Mouse (Mus musculus) left cerebral cortex, adult 18-20 months (tissue): ENCODE data around the gene Stxbp6. TPM values are rescaled to one million over a fixed set of nuclear protein-coding genes. Genes with fewer than 3 reads are reported as not detected.

Experiments used
- DNase-seq, 2 experiments: peaks; one replicate each; pipeline ENCODE4 v3.0.0; 2021 to 2022; ENCODE audit warnings: low spot score in 2 of 2, mixed read lengths in 1 of 2
- total RNA-seq, 2 experiments: library from RNA; stranded (reverse); gene quantifications; 2 replicates each; pipeline ENCODE4 v1.2.3; 2021

Stxbp6 gene
- total RNA-seq, 2 experiments from 2014 or later: 66.3 to 69.6 TPM

DNA sequence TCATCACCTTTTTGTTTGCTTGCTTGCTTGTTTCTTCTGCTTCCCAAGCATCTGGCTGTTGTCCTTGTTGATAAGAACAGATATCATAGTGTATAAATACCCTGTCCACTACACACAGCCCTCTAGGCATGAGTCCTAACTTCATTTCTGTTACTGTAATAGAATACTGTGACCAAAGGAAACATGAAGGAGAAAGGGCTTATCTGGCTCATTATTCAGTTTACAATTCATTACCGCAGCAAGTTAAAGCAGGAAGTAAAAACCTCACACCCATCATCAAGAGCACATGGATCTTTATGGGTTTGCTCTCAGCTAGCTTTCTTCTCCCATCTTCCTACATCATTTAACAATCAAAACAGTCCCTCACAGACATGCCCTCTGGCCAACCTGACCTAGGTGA lies 72.5 kb downstream of the Stxbp6 start:
- no peak for DNase-seq

DNA sequence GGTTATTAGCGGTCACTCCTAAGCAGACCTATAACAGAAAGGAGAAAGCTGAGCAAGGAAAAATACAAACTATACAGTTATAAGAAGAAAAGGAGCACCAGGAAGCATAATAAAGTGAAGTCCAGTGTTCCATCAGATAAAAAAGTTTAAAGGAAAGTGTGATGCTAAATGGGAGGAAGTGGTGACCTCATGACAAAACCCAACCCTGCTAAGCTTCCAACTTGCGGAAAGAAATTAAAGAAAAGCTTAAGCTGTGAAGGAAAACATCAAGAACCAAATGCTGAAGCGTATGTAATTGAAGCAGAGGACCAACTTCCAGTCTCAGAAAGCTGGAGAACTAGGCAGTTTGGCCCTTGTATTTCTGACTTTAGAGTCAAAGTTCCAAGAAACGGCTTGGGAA lies 77.1 kb downstream of the Stxbp6 start:
- DNase-seq: no peak

DNA sequence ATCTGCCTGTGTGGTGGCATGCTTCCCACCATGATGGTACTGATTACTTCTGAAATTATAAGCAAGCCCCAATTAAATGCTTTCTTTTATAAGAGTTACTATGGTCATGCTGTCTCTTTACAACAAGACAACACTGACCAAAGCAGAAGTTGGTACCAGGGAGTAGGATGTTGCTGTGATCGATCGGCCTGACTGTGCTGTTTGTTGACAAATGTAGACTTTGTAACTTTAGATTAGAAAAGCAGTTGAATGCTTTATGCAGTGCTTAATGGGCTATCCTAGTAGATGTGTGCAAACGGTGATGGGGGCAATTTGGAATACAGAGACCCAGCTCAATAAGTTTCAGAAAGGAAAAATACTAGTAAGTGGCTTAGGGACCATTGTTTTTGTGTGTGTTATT lies 77.6 kb downstream of the Stxbp6 start:
- no peak for DNase-seq

DNA sequence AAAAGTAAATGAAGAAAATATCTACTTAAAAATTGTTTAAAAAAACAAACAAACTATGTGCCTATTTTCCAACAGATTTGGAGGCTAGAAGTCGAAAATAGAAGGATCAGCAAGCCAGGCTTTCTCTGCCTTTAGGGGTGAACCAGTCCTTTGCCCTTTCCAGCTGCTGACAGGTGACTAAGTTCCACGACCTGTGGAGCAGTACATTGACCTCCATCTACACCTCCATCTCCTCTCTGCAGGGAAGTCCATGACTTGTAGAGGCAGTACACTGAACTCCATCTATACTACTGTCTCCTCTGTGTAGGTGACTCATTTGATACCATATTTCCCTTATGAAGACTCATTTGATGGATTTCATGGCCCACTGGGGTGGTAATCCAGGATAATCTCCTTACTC lies 78.2 kb downstream of the Stxbp6 start:
- no peak for DNase-seq

DNA sequence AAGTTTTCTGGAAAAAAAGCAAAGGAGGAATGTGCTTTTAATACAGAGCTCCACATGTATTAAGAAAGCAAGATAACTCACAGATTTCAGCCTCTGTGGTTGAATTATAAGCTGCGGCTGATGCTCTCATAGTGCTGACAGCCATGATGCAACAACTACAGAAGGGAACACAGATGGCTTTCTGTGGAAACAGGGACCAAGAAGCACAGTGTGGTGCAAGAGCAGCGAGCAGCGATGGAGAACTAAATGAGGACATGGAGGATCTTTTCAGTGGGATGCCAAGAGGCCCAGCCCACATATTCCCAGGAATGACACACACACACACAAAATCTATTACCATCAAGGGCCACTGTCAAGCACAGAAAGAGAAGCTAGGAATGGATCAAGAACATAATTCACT lies 81.1 kb downstream of the Stxbp6 start:
- DNase-seq: peak; percentile 38 to 61

DNA sequence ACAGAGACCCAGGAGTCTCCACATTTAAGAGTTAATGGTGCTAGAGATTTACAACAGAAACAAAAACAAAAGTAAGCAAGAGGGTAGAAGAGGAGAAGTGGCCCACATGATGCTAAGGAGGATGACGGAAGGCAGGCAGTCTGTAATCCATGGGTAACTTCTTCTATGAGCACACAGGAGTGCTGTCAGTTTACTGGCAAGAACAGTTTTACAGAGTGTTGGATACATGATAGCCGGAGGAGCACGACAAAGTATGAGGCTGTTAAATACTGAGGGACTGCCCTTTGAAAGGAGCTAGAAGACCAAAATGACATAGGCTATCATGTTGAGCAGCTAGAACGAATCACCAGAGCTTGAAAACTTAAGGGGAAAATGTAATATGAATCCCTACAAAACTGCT lies 81.7 kb downstream of the Stxbp6 start:
- DNase-seq: no peak

DNA sequence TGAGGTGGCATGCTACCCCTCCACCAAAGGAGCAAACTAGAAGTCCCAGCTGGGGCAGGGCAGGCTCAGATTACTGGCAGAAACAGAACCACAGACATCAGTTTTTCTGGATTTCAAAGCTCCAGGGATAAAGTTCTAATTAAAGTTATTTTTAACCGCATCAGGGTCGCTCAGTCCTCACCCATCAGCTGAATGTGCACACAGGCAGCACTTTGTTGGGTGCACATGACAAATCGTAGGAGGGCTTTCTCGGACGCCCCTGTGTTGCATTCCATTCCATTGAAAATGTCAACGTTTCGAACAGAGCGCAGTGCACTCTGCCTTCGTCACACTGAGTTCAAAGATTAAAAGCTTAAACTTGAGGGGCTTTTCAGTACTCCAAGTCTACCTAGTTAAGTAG lies 84.1 kb downstream of the Stxbp6 start:
- DNase-seq: no peak

DNA sequence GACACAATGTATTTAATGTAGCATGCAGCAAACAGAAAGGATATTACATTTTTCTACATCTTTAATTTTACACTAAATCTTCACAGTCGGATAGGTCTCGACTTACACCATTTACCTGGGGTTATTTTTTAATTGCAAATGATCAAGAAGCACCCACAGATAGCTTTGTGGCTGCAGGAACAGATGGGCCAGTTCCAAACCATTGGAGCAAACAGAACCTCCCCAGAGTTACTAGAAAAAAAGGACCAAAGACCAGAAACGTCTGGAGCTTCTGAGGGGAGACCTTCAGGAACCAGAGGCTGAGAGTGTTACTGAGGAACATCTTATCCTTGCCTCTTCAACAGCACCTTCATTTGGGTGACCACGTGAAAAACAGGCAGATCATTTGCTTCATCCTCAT lies 85.5 kb downstream of the Stxbp6 start:
- DNase-seq: no peak

DNA sequence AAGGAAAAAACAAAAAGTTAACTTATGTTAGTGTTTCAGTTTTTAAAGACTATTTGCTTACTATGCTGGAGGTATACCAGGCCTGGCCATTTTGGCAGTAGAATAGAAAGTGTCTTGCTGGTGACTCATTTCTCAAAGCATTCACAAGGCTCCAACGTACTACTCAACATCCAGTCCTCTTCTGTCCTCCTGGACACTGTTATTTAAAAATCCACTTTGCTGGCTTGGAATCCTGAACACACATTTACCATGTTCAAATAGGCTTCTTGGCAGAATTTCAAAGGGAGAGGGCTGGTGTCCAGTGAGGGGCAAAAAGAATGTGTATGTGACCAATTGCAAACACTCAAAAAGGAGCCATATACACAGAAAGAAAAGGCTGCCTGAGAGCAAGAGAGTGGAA lies 86.7 kb downstream of the Stxbp6 start:
- DNase-seq: no peak

DNA sequence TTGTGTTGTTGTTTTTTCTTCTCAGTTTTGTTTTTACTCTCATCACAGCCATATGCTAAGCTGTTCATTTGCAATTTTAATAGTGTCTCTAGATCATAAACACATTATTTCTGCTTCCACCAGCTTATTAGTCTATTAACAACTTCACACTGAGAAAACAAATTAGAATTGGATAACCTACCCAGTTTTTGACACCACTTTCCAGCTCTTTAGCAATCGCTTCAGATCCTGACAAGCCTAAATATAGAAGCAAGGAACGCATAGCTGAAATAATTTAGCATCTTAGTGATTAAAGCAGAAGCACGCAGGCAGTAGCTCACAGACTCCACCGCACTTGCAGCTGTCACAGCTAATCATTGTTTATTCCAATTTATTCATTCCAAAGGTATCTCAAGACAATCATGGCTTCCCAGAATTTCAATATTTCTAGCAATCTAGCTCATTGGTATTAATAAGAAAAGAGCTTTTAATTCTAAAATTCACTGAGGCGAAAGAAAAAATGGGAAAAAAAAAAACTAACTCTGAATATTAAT lies 95.1 kb downstream of the Stxbp6 start:
- DNase-seq: no peak

DNA sequence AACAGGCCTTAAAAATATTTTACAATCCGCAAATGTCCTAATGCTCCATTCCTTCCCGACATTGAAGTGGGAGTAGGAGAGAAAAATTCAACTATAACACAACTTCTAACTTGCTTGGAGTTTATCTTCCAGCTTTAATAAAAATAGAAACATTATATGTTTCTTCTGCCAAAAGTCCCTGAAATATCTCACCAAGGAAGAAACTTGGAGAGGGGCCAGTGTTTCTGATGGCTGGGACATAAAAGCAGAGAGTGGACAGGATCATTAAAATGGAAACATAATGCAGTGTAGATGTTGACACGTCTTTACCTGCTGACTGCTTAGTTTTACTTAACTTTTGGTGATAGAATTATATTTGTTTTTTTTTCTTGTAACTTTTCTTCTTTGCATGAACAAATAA lies 99.2 kb downstream of the Stxbp6 start:
- DNase-seq: no peak

DNA sequence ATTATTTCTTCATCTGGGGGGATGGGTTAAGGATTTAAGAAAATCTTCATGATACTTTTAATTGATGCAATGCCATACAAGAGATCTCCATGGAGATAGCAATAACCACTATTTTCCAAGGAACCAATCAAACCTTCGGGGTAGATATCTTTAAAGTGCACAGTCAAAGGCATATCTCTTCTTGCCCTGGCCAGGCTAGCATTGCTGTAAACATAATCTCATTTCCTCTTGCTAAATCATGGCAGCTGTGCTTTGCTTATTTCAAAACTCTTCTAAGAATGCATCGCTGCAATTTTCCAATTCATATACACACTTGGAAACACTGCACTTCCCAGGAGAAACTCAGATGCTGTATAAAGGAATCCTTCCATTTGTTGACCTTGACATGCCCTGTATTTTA lies 103.0 kb downstream of the Stxbp6 start:
- no peak for DNase-seq

DNA sequence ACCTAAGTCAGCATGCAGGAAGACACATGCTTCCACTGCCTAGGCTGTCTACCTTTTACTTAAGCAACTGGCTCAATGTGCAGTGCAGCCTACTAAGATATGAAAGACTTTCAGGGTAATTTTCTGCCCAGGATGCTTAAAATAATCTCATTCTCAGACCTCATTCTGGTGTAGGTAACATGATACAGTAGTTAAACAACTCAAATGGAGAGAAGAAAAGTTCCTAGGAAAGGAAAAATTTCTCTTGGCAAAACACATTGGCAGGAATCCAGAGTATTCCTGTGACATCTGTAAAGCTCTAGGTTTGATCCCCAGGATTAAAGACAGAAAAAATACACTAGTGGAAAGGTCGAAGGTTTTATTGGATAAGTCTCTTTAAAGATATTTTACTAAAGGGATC lies 107.1 kb downstream of the Stxbp6 start:
- DNase-seq: no peak

DNA sequence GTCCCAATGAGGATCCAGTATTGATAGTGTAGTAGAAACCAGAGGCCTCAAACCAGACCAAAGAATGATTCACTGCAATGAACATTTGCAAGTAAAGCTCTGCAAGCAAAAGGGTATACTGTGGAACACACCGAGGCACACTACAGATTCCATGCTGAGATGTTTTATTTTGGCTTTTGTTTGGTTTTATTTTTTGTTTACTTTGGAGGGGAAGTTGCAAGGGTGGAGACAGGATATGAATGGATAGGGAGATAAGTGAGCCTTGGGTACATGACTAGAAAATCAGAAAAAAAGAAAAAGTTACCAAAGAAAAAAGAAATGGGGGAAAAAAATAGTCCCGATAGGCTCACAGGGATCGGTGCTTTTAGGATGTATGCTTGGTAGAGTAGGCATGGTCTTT lies 117.0 kb downstream of the Stxbp6 start:
- no peak for DNase-seq

DNA sequence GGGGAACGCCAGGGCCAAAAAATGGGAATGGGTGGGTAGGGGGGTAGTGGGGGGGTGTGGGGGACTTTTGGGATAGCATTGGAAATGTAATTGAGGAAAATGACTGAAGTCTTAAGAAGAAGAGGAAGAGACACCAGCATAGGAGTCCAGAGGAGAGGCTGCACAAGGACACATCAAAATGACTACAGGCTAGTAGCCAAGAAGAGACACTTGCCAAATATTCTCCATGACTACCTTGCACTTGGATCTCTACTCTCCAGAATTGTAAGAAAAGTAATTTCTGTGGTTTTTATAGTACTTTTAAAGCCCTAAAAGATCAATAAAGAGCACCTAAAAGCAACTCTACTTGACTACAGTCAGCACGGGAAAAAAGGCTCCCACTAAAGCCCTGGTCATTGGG lies 121.4 kb downstream of the Stxbp6 start:
- no peak for DNase-seq

DNA sequence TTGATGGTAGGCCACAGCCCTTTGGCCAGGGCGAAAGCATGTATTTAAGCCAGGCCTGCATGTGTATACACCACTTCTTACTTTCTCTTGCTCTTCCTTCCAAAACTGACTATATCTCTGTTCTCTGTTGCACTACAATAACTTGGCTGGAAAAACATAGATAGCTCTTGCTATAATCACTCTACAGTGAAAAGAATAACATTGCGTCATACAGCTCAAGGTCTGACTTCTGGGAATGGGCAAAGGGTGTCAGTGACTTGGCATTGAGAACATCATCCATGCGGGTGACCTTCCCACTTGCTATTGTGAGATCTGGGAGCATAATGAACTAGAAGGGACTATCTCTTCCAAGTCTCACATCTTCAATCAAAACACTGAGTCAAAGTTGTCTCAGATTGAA lies 122.4 kb downstream of the Stxbp6 start:
- no peak for DNase-seq

DNA sequence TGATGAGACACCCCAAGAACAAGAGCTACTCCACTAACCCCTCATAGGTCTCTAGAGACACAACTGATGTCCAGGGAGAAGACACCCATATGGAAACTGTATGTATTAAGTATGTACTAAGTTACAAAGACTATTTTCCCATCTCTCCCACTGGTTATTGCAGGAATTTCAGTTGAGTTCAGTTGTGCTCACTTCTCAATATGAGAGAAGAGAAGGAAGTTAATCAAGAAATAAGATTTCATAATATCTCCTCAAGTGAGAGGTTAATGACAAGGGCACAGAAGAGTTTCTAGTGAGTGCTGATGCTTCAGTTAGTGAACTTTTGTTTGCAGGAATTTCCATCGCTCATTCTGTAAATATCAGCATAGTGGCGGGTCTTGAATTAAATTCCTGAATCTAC lies 124.0 kb downstream of the Stxbp6 start:
- DNase-seq: no peak

DNA sequence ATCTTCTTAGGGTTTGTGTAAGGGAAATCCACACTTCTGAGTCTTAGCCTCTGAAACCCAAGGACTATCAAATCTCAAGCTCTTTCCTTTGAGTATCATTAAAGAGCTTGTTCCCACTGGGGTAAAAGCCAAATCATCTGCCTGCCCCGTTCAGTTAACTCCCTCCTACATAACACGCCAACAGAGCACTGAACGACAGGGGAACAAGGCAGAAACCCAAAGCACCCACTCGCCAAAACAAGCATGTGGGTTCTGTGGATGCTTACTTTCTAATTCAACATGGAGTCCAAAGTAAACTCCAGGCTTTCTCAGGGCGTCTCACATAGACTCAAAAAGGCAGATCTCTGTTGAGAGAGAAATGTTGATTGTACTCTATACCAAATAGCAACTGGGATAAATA lies 126.7 kb downstream of the Stxbp6 start:
- DNase-seq: no peak

DNA sequence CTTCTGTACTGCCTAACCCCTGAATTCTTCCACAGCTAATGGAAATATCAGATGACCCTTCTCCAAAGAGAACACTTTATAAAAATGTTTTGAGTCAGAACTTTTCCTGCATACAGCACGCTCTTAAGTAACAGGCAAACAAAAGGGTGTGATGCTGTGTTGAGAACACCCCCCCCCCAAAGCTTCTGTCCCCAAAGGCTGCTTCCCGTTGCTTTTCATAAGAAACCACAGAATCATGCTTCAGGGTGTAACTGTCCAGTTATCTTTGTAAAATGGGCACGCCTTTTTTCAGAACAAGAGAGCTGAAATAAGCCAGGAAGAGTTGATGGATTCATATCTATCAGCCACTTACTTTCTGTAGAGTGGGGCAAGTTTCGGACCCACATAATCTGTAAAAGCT lies 134.2 kb downstream of the Stxbp6 start:
- no peak for DNase-seq

DNA sequence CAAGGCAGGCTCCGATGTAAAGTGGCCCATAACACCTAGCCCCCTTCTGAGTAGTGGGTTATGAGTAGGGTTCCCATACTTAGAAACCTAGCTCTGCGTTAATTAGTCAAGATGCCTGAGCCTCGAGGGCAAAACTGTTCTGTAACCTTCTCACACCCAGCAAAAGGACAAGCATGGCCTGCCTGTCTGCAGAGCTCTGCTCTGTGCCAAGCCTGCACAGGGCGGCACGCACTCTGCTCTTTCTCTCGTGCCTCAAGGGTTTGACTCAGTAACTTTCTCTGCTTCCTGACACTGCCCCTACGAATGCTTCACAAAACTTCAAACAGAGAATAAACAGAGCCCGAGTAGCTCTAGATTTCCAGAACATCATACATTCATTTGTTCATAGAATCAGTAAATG lies 135.4 kb downstream of the Stxbp6 start:
- DNase-seq: no peak

DNA sequence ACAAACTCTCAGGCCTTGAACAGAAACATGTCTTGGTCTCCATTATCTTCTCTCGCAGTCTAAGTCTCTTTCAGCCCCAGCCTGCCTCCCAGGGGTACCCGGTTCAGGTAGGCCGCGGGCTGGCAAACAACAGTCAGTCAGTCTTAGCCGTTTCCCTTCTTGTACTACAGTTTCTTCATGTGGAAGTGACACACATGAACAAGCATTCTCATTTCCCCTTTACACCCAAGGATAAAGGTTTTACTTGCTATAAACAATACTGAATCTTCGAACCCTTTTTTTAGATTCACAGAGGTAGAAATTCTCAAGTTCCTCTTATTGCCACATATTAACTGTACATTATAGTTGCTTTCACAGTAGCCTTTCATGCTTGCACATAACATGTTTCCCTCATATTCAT lies 141.6 kb downstream of the Stxbp6 start:
- DNase-seq: no peak

DNA sequence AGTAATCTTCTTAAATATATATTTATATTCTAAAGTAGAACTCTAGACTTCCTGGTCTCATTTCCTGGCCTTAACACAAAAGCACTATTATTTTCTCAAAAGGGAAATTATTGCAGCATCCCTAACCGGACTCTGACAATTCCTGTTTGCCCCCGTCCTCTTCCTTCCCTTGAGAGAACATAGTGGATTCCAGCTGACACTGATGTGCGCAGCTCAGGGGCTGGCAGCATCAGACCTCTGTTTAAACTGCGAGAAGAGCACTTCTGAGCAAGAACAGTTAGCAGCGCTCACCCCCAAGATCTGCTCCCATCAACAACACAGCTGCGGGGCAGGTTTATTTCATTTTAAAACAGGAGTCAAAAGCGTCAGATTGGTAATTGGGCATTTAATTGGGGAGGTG lies 142.8 kb downstream of the Stxbp6 start:
- no peak for DNase-seq

DNA sequence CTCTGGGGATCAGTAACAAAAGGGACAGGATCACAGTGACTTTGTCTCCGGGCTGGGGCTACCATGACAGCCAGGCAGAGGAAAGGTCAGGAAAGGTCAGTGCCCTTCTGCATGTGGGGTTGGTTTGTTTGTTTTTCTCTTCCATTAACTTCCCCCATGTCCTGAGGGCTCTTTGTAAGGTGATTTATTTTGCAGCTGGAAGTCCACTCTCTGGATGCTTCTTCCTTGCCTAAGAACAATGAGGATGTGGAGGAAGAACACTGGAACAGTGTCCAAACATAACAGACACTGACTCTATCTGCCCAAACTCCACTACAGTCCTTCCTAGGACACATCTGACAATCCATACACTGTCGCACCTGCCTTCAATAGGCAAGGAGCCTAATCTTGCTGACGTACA lies 146.1 kb downstream of the Stxbp6 start:
- DNase-seq: no peak

DNA sequence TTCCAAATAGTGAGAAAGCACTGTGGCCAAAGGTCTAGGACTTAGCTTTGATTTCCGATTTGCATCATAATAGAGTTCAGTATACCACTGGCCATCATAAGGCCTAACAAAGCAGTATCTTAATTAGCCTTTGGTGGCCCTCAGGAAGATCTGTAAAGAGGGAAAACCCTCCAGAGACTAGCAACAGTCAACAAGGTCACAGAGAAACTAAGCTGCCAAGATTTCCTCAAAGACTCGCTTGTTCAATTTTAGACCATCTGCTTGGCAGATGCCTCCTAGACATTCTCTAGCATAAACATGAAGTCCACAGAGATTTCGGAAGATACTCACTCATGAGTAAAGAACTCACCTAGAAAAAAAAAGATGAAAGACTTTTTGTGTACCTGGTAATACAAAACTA lies 148.6 kb downstream of the Stxbp6 start:
- no peak for DNase-seq
